Mouse (Mus musculus): ENCODE measurements around the gene Cmtm2a. TPM values are rescaled to one million over a fixed set of nuclear protein-coding genes. Genes with fewer than 3 reads are reported as not detected.

Cmtm2a gene
- polyA plus RNA-seq (2017; shearing (Covaris generic)) = not detected

DNA sequence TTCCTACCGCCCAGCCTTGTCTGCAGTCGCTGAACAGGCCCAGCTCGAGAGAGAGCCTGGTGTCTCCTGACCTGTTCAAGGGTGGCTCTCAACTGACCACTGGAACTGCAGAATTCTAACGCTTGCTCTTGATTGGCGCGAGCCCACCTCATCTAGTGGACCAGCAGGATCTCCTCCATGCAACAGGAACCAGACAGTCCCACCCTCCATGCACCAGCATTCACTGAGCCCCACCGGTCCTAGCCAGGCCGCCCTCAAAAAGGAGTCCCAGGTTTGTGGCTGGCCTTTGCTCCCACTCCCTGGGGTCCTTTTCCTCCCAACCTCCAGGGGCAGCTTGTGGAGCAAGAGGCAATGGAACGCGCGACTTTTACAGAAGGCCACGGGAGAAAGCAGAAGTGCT is at the start of gene Cmtm2a:
TSS of gene Cmtm2a (minus strand) at position 101 of the 400 bp plus-strand sequence.

DNA sequence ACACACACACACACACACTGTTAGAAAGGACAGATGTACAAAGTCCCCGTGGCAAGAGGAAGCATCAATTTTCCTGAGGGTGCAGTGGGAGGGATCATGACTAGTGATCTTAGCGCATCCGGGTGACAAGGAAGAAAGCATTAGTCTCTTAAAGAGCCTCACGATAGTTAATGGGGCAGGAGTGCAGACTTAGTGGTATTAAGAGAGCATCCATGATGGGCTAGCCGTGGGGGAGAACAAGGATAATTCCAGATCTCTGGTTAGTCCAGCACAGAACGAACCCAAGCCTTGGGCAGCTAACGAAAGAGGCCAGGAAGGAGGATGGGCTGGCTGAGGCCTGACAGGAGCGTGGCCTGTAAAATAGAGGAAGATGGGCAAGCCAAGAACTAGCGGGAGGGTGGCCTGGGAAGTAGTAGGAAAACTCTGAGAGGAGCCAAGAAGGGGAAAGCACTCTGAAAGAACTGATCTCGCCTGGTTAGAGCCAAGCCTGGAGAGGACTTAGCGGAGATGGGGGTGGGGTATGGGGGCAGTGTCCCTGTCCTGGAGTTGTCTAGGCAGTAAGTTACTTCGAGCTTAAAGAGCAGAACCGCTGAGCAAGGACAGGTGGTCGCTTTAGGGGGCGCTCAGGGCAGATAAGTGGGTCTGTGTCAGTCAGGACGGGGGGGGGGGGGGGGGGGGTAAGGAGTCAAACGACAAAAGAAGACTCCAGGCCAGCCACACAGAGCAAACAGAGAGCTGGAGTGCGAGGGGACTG is 46.4 kb upstream of the Cmtm2a start, which contains the start of gene Cmtm3:
TSS of gene Cmtm3 (plus strand) at position 182 of the 754 bp plus-strand sequence.

DNA sequence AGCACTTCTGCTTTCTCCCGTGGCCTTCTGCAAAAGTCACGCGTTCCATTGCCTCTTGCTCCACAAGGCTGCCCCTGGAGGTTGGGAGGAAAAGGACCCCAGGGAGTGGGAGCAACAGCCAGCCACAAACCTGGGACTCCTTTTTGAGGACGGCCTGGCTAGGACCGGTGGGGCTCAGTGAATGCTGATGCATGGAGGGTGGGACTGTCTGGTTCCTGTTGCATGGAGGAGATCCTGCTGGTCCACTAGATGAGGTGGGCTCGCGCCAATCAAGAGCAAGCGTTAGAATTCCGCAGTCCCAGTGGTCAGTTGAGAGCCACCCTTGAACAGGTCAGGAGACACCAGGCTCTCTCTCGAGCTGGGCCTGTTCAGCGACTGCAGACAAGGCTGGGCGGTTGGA is 28.9 kb upstream of the Cmtm2a start, which contains the start of gene Cmtm2b:
TSS of gene Cmtm2b (plus strand) at position 301 of the 400 bp plus-strand sequence.

DNA sequence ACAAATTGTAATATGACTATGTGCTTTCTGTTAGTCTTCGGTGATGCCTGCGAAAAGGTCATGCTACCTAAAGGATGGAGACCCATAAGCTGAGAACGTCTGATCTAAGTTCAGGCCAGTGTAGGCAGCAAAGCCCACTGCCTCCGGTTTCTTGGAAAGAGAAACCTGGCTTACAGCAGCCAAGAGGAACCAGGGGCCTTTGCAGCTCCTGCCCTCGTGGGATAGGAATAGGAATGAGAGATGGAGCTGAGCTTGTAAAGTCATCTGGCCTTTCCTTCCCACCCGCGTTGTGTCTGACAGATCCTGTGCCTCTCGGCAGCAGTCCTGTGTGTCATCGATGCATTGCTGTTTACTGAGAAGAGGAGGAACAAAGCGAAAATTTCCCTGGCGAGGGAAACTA is 28.3 kb upstream of the Cmtm2a start, which contains the start of gene Gm11020:
TSS of gene Gm11020 (plus strand) at position 301 of the 400 bp plus-strand sequence.

DNA sequence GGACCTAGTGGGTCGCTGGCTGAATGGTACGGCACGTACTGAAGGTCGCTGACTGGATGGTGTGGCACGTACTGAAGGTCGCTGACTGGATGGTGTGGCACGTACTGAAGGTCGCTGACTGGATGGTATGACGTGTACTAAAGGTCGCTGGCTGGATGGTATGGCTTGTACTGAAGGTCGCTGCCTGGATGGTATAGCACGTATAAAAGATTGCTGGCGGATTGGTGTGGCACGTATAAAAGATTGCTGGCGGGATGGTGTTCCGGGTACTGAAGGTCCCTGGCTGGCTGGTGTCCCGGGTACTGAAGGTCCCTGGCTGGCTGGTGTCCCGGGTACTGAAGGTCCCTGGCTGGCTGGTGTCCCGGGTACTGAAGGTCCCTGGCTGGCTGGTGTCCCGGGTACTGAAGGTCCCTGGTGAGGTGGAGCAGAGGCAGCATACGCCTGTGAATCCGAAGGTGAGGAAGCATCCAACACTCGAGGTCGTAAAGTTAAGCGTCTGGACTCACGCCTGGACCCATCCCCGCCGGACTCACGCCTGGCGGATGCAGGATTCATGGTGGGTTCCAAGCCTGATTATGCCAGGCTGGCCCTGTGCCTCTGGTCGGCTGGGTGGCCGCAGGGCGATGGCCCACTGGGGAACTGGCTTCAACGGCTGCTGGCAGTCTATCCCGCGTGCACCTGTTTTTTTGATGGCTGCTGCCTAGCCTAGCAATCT is 16.6 kb upstream of the Cmtm2a start, which contains the start of the genes Gm45711 and Cmtm1:
TSS of gene Gm45711 (minus strand) at position 641 of the 715 bp plus-strand sequence.
TSS of gene Cmtm1 (minus strand) at position 705 of the 715 bp plus-strand sequence.

DNA sequence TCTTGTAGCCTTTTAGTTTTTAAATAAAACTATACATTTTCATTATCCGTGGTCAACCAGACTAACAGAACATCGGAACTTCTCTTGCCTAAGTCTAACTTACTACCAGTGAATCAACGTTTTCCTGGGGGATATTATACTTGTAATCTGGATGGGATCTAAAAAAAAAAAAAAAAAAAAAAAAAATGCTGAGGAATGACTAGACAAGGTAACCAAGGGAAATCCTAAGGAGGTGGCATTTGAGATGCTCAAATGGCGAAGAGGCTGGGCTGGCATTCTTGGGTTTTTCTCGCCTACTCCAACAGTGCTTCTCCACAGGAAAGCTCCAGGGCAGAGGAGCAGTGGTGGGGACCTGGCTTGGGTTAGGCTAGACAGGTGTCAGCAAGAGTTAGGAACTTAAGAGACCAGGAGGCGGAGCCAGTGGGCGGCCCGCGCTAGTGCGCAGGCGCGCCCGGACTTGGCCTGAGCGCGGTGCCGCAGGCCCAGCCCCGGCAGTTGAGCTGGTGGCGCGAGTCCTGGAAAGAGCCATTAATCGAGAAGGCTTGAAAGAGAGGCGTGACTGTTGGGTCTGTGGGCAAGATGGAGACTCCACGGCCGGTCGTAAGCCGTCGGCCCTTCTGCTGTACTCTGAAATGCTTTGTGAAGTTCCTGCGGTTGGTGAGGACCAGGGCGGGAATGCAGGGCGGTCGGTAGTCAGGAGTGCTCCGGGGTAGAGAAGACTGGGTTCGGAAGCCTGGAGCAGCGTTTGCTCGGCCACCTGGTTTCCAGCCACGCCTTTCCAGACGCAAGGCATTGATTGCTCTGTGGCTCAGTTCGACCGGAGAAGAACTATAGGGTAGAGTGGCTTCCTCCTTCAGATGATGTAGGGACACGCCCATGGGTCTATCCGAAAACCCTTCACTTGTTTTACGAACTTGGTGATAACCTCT is 42.3 kb downstream of the Cmtm2a start, which contains the start of gene Cklf:
TSS of gene Cklf (plus strand) at position 423 of the 929 bp plus-strand sequence.

DNA sequence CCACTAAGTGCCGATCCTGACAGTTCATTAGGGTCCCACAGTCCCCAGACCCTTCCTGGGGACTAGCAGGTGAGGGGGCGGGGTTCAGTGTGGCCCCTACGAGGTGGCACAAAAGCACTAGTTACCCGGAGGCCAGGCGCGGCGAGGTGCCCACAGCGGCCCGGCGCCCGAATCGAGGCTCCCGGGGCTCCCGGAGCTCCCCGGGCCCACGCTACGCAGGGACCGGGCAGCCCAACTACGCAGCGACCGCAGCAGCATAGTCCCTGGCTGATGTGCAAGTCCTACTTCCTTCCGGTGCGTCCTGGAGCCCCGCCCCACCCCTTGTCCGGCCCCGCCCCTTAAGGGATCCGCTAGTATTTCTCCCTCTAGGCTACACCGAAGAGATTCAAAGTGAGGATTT is 44.7 kb downstream of the Cmtm2a start, which contains the start of gene Tk2:
TSS of gene Tk2 (minus strand) at position 283 of the 400 bp plus-strand sequence.

Other genes starting within 250 kb of the Cmtm2a start
- not detected for gene Cdh5, start 191.6 kb downstream of the Cmtm2a start, polyA plus RNA-seq (2017; shearing (Covaris generic))
- gene Bean1, start 122.7 kb downstream of the Cmtm2a start, polyA plus RNA-seq (2017; shearing (Covaris generic)) = not detected
- 56.7 TPM for gene Tk2, start 44.6 kb downstream of the Cmtm2a start, polyA plus RNA-seq (2017; shearing (Covaris generic))
- 85.0 TPM for gene Cklf, start 42.3 kb downstream of the Cmtm2a start, polyA plus RNA-seq (2017; shearing (Covaris generic))
- not detected for gene Gm45711, start 16.9 kb upstream of the Cmtm2a start, polyA plus RNA-seq (2017; shearing (Covaris generic))
- gene Cmtm1, start 17.0 kb upstream of the Cmtm2a start, polyA plus RNA-seq (2017; shearing (Covaris generic)) = not detected
- gene Gm11020, start 28.4 kb upstream of the Cmtm2a start, polyA plus RNA-seq (2017; shearing (Covaris generic)) = not detected
- not detected for gene Cmtm2b, start 29.0 kb upstream of the Cmtm2a start, polyA plus RNA-seq (2017; shearing (Covaris generic))
- gene Cmtm3, start 46.2 kb upstream of the Cmtm2a start, polyA plus RNA-seq (2017; shearing (Covaris generic)) = 8.7 TPM
- 1.3 TPM for gene Cmtm4, start 102.6 kb upstream of the Cmtm2a start, polyA plus RNA-seq (2017; shearing (Covaris generic))
- gene Dync1li2, start 149.9 kb upstream of the Cmtm2a start, polyA plus RNA-seq (2017; shearing (Covaris generic)) = 39.5 TPM
- not detected for gene Terb1, start 216.7 kb upstream of the Cmtm2a start, polyA plus RNA-seq (2017; shearing (Covaris generic))
- gene Nae1, start 241.5 kb upstream of the Cmtm2a start, polyA plus RNA-seq (2017; shearing (Covaris generic)) = 71.6 TPM
- gene Car7, start 241.5 kb upstream of the Cmtm2a start, polyA plus RNA-seq (2017; shearing (Covaris generic)) = 2.9 TPM